Mouse (Mus musculus): ENCODE measurements around the gene Tnrc6c. TPM values are rescaled to one million over a fixed set of nuclear protein-coding genes. Genes with fewer than 3 reads are reported as not detected.

Gene Tnrc6c
- polyA plus RNA-seq (2015; fragmentation: Nextera tagmentation; extraction: Ambion mirVana), result 10.0 and 10.5 TPM in 2 replicates

DNA sequence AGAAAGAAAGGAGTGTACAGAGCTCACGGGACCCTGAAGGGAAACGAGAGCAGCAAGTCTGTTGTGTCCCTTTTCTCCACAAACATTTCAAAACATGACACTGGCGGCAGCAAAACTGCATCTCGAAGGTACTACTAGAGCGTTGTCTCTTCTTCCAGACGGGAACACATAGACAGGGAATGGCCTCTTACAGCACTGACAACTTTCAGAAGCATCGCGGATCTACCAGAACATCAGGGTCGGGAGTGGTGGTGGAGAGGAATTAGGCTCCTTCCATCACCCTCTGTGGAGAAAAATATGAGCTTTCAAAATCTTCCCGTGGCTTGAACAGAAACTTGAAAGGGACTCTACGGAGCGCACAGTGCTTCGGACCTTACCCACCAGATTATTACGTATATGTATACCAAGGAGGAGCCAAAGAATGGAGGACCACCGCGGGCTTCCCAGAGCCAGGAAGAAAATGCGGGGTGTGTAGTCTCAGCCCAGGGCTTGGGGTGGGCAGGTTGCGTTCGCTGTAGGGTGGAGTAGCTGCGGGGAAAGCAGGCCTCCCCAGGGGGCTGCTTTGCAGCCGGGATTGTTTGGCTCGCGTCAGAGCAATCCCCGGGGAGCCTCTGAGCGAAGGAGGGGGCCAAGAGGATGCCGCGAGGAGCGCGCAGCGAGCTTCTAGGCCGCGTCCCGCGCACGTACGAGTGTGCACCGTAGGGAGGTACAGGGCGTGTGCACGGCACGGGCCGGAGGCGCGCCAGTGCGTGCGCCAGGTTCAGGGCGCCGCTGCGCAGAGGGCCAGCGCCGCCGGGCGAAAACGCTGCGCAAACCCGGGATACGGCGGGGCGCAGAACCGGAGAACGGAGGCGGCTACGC is at the start of gene Tnrc6c:
TSS of gene Tnrc6c (plus strand) at position 799 of the 861 bp plus-strand sequence.
- H3K9me3 ChIP-seq (replicated peaks), result no peaks in the 10 kb centered on the region
- peaks cover 24% of the 10 kb centered on the region for H3K4me1 ChIP-seq
- peak within 1 kb of the TSS; percentile 97 for H3K4me3 ChIP-seq (replicated peaks)
- H3K4me2 ChIP-seq, result peak within 1 kb of the TSS; percentile 93
- H3K27ac ChIP-seq, result peak within 1 kb of the TSS; percentile 94
- H3K27me3 ChIP-seq, result peaks cover 29% of the 10 kb centered on the region
- ATAC-seq (replicated peaks; ENCODE audit: low FRiP score), result peak; percentile 90
- under 1% methylated on average over 62 of the region's 62 CpGs for WGBS
- H3K36me3 ChIP-seq, result no peaks in the 10 kb centered on the region
- peak within 1 kb of the TSS; percentile 96 for H3K9ac ChIP-seq

DNA sequence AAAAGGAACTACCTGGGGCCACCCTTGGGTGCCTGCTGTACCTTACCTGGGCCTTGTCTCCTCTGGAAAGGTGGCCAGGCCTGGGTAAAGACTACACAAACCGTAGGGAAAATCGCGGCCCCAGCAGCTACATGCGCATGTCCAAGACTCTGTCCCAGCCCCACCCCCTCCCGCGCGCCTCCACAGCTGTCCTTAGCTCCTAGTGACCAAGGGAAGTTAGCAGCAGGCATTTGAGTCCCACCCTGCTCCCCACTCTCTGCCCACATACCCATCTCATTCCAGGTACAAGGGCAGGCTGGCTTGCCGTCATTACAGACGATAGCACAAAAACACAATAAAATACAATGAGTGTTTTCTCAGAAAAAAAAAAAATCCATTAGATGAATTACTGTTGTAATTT is 48.0 kb upstream of the Tnrc6c start:
- Histone ChIP-seq H3K36me3 (no peaks in the 10 kb centered on the region), H3K27ac (no peak overlapping the region), H3K9me3 (replicated peaks) (no peaks in the 10 kb centered on the region), H3K9ac (no peak overlapping the region), H3K4me1 (peaks cover 36% of the 10 kb centered on the region), H3K27me3 (peaks cover 36% of the 10 kb centered on the region), H3K4me2 (peak overlapping the region; percentile 42), H3K4me3 (replicated peaks) (no peak overlapping the region)
- WGBS, result 25% methylated on average over 9 of the region's 9 CpGs
- no peak for ATAC-seq (replicated peaks; ENCODE audit: low FRiP score)

DNA sequence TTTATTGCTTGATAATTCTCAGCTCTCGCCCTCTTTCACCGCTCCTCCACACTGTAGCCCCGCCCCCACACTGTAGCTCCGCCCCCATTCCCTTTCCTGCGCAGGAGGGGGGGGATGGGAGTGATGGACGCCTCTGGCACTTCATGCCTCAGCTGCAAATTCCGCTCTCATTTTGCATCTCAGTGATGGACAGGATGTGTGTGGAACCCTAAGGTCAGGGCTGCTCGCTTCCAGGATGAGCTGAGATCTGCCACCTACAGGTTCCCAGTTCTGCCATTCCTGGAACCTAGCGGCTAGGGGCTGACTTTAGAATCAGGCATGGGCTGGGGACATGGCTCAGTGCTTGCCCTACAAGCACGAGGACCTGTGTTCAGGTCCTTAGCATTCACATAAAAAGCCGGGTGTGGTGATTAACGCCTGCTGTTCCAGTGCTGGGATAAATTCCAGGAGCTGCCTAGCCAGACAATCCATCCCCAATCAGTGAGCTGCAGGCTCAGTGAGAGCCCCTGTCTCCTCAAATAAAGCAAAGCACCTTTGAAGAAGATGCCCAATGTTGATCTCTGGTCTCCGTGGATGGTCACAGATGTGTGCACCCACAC is 47.4 kb upstream of the Tnrc6c start:
- Histone ChIP-seq H3K4me1 (peaks cover 41% of the 10 kb centered on the region), H3K9me3 (replicated peaks) (no peaks in the 10 kb centered on the region), H3K27me3 (peaks cover 36% of the 10 kb centered on the region), H3K4me3 (replicated peaks) (no peak overlapping the region), H3K4me2 (peak overlapping the region; percentile 42), H3K36me3 (no peaks in the 10 kb centered on the region), H3K27ac (no peak overlapping the region), H3K9ac (no peak overlapping the region)
- 7% methylated on average over 13 of the region's 13 CpGs for WGBS
- no peak for ATAC-seq (replicated peaks; ENCODE audit: low FRiP score)

DNA sequence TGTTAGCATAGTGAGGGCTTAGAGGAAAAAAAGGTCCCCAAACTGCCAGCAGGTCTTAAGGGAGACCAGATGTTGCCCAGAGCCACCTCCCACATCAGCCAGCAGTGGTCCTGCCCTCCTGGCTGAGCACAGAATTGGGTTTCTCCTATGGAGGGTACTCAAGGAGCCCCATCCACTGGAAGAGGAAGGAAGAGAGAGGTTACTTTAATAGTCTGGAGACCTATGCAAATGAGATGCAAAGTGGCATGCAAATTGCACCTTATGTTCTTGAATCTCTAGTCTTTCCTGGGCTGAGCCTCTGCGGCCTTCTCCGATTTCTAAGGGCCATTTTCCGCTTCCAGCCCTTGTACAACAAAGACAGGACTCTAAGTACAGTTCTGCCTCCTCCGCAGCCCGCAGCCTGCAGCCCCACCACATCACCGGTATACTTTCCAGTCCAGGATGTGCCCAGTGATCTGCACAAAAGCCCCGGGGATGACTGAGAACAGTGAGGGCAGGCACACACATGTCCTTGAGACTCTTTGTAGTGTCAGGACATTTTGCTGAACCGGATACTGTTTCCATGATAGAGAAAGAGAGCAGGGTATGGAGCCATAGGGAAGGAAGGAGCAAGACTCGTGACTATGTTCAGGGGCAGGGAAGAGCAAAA is 45.8 kb upstream of the Tnrc6c start:
- Histone ChIP-seq H3K9me3 (replicated peaks) (no peaks in the 10 kb centered on the region), H3K27ac (no peak overlapping the region), H3K4me2 (no peak overlapping the region), H3K4me3 (replicated peaks) (no peak overlapping the region), H3K36me3 (no peaks in the 10 kb centered on the region), H3K4me1 (peaks cover 44% of the 10 kb centered on the region), H3K27me3 (peaks cover 41% of the 10 kb centered on the region), H3K9ac (no peak overlapping the region)
- 52% methylated on average over 9 of the region's 9 CpGs for WGBS
- ATAC-seq (replicated peaks; ENCODE audit: low FRiP score), result no peak

GRCm38 (mm10) chr11:117608976-117609375 is 45.1 kb upstream of the Tnrc6c start:
- H3K4me3 ChIP-seq (replicated peaks), result no peak overlapping the region
- H3K27me3 ChIP-seq, result peaks cover 45% of the 10 kb centered on the region
- H3K27ac ChIP-seq, result no peak overlapping the region
- no peak for ATAC-seq (replicated peaks; ENCODE audit: low FRiP score)
- no peak overlapping the region for H3K9ac ChIP-seq
- H3K9me3 ChIP-seq (replicated peaks), result no peaks in the 10 kb centered on the region
- 47% methylated on average over 7 of the region's 7 CpGs for WGBS
- H3K36me3 ChIP-seq, result no peaks in the 10 kb centered on the region
- H3K4me1 ChIP-seq, result peaks cover 44% of the 10 kb centered on the region
- no peak overlapping the region for H3K4me2 ChIP-seq

DNA sequence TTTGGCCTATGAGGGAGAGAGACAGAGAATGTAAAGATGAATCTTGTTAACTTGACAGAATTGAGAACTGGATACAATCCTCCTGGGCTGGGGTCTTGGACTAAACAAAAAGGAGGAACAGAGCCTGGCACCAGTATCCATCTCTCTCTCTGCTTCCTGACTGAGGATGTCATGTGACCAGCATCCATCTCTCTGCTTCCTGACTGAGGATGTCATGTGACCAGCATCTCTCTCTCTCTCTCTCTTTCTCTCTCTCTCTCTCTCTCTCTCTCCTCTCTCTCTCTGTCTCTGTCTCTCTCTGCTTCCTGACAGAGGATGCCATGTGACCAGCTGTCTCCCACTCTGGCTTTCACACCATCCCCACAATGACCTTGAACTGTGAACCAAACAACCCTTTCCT is 43.5 kb upstream of the Tnrc6c start:
- H3K4me3 ChIP-seq (replicated peaks), result 0 out of 2 replicates have a peak overlapping the region, but pooled peaks have one; percentile 32
- no peak overlapping the region for H3K9ac ChIP-seq
- H3K9me3 ChIP-seq (replicated peaks), result no peaks in the 10 kb centered on the region
- no peak for ATAC-seq (replicated peaks; ENCODE audit: low FRiP score)
- H3K27ac ChIP-seq, result no peak overlapping the region
- H3K4me2 ChIP-seq, result peak overlapping the region; percentile 56
- H3K4me1 ChIP-seq, result peaks cover 32% of the 10 kb centered on the region
- H3K36me3 ChIP-seq, result no peaks in the 10 kb centered on the region
- H3K27me3 ChIP-seq, result peaks cover 61% of the 10 kb centered on the region

DNA sequence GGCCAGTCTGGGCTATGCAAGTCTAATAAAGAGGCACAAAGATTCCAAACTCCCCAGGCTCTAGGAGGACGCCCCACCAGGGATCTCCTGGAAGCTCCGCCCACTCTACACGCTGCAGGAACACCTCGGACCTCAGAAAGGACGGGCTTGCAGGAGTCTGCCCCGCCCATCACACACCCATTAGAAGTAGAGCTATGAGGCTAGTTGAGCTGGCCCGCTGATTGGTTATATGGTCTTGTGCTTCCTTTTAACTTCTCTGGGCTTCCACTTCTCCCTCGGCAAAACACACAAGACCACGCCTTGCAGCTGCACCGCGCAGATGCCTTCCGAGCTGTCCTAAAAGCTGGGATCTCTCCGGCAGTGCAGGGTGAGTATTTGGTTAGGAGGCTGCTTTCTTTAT is 43.0 kb upstream of the Tnrc6c start:
- peaks cover 63% of the 10 kb centered on the region for H3K27me3 ChIP-seq
- H3K4me1 ChIP-seq, result peaks cover 28% of the 10 kb centered on the region
- 5% methylated on average over 13 of the region's 13 CpGs for WGBS
- peak overlapping the region; percentile 32 for H3K4me3 ChIP-seq (replicated peaks)
- peak; percentile 74 for ATAC-seq (replicated peaks; ENCODE audit: low FRiP score)
- no peaks in the 10 kb centered on the region for H3K9me3 ChIP-seq (replicated peaks)
- no peak overlapping the region for H3K9ac ChIP-seq
- H3K36me3 ChIP-seq, result no peaks in the 10 kb centered on the region
- no peak overlapping the region for H3K27ac ChIP-seq
- peak overlapping the region; percentile 56 for H3K4me2 ChIP-seq

DNA sequence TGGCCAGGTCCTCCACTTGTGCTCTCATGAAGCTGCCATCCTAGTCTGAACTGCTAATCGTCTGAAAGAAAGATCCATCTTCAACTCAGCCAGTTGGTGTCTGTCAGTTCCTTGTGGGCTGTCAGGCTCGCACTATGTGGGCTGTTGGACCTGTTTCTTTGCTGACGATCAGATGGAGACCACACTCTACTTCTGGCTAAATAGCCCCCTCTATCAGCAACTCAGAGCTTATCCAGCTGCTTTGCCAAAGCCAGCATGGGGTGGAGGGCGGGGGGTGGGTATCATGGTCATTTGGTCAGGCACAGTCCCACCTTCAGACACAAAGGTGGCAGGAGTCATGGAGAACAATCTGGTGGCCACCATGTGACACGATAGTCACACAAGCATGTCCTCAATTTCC is 42.2 kb upstream of the Tnrc6c start:
- H3K27ac ChIP-seq, result no peak overlapping the region
- no peak overlapping the region for H3K4me3 ChIP-seq (replicated peaks)
- H3K4me2 ChIP-seq, result 0 out of 2 replicates have a peak overlapping the region, but pooled peaks have one; percentile 56
- no peaks in the 10 kb centered on the region for H3K9me3 ChIP-seq (replicated peaks)
- WGBS, result 45% methylated on average over 5 of the region's 5 CpGs
- no peak overlapping the region for H3K9ac ChIP-seq
- H3K36me3 ChIP-seq, result no peaks in the 10 kb centered on the region
- peaks cover 23% of the 10 kb centered on the region for H3K4me1 ChIP-seq
- no peak for ATAC-seq (replicated peaks; ENCODE audit: low FRiP score)
- H3K27me3 ChIP-seq, result peaks cover 67% of the 10 kb centered on the region

- WGBS, result 67% methylated on average over 7 of the region's 7 CpGs
- no peak overlapping the region for H3K27ac ChIP-seq
- no peaks in the 10 kb centered on the region for H3K9me3 ChIP-seq (replicated peaks)
- no peak overlapping the region for H3K9ac ChIP-seq
- peaks cover 33% of the 10 kb centered on the region for H3K4me1 ChIP-seq
- H3K4me2 ChIP-seq, result no peak overlapping the region
- H3K36me3 ChIP-seq, result no peaks in the 10 kb centered on the region
- peaks cover 76% of the 10 kb centered on the region for H3K27me3 ChIP-seq
- no peak for ATAC-seq (replicated peaks; ENCODE audit: low FRiP score)
- no peak overlapping the region for H3K4me3 ChIP-seq (replicated peaks)
Observed at GRCm38 (mm10) chr11:117612885-117613284, 41.2 kb upstream of the Tnrc6c start.

GRCm38 (mm10) chr11:117617368-117617908 is 36.7 kb upstream of the Tnrc6c start:
- H3K4me3 ChIP-seq (replicated peaks), result no peak overlapping the region; the same call in 1 of the 2 replicates
- H3K9ac ChIP-seq, result no peak overlapping the region
- H3K9me3 ChIP-seq (replicated peaks), result no peaks in the 10 kb centered on the region
- peaks cover 38% of the 10 kb centered on the region for H3K4me1 ChIP-seq
- peak overlapping the region; percentile 1; the same call in 1 of the 2 replicates for H3K27ac ChIP-seq
- H3K36me3 ChIP-seq, result no peaks in the 10 kb centered on the region
- H3K27me3 ChIP-seq, result peaks cover 66% of the 10 kb centered on the region
- H3K4me2 ChIP-seq, result peak overlapping the region; percentile 35
- 13% methylated on average over 16 of the region's 16 CpGs for WGBS
- ATAC-seq (replicated peaks; ENCODE audit: low FRiP score), result peak; percentile 52; the same call in 1 of the 2 replicates

DNA sequence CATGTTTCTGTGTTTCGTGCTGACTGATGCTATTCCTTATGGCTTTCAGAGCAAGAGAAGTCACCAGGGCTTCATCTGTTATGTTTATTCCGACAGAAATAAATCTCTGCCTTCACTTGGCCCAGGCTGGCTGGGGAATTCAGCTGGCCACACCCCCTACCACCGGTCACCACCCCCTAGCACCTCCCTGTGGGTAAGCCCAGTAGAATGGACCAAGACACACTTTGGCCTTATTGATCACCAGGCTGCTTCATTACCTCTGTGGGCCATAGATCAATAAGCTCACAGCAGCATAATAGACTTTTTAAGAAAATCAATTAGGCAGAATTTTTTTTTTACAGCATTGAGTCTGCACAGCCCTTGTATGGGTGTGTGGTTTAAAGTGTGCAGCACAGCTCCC is 35.9 kb upstream of the Tnrc6c start:
- 4% methylated on average over 3 of the region's 3 CpGs for WGBS
- ATAC-seq (replicated peaks; ENCODE audit: low FRiP score), result no peak
- no peak overlapping the region for H3K9ac ChIP-seq
- H3K27ac ChIP-seq, result no peak overlapping the region
- H3K4me1 ChIP-seq, result peaks cover 38% of the 10 kb centered on the region
- H3K9me3 ChIP-seq (replicated peaks), result no peaks in the 10 kb centered on the region
- H3K27me3 ChIP-seq, result peaks cover 58% of the 10 kb centered on the region
- H3K36me3 ChIP-seq, result no peaks in the 10 kb centered on the region
- peak overlapping the region; percentile 35; the same call in 1 of the 2 replicates for H3K4me2 ChIP-seq
- H3K4me3 ChIP-seq (replicated peaks), result no peak overlapping the region; the same call in 1 of the 2 replicates

DNA sequence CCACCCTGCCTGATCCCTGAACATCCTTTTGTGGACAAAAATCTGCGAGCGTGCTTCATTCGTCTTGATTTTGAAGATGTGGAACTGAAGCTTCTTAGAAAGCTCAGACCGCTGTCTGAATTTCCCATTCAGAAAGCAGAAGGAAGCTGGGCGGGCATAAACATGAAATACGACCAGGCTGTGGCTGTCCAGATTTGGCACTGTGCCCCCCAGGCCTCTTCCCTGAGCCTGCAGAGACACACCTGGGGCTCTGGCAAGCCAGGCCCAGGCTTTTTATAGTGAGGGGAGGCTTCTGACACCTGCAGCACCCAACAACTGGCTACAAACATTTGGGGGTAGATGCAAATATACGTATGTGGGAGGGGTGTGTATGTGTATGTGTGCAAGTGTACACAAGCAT is 35.3 kb upstream of the Tnrc6c start:
- Histone ChIP-seq H3K36me3 (no peaks in the 10 kb centered on the region), H3K4me3 (replicated peaks) (no peak overlapping the region), H3K9ac (no peak overlapping the region), H3K27ac (no peak overlapping the region), H3K4me2 (no peak overlapping the region), H3K4me1 (peaks cover 38% of the 10 kb centered on the region), H3K27me3 (peaks cover 55% of the 10 kb centered on the region), H3K9me3 (replicated peaks) (no peaks in the 10 kb centered on the region)
- WGBS, result 33% methylated on average over 7 of the region's 7 CpGs
- no peak for ATAC-seq (replicated peaks; ENCODE audit: low FRiP score)
